Mouse (Mus musculus) urinary bladder, postnatal 36 days (tissue): ENCODE measurements around the gene Lix1l.

Source experiments
- DNase-seq, 2 experiments: peaks; one replicate each; pipeline ENCODE4 v3.0.0; 2022; ENCODE audit warnings: low spot score in 2 of 2, mixed read lengths in 1 of 2

The Lix1l gene

GRCm38 (mm10) chr3:96673514-96673913, 72.6 kb downstream of the Lix1l start:
- DNase-seq: no peak

GRCm38 (mm10) chr3:96674442-96674841, 73.5 kb downstream of the Lix1l start:
- peak; percentile 37 to 65 for DNase-seq

DNA sequence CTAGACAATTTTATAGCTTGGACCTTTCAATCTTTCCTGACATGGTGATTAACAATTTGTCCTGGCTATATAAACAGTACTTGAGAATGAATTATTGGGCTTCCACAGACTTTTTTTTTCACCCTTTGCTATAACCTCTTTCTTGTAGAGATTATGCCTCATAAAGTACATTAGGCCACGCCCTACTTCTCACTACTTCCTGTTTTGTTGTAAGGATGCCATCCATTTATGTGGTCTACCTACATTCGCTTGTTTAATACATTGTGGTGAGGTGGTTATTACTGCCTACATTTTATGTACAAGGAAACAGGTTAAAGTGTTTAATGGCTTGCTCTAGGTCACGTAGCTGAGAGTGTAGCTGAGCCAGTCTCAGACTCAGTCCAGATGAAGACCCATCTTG, 74.2 kb downstream of the Lix1l start:
- no peak for DNase-seq

GRCm38 (mm10) chr3:96675690-96676089, 74.7 kb downstream of the Lix1l start:
- no peak for DNase-seq
